ENCODE assay signal across 25 mouse cellular contexts in the genomic region with DNA sequence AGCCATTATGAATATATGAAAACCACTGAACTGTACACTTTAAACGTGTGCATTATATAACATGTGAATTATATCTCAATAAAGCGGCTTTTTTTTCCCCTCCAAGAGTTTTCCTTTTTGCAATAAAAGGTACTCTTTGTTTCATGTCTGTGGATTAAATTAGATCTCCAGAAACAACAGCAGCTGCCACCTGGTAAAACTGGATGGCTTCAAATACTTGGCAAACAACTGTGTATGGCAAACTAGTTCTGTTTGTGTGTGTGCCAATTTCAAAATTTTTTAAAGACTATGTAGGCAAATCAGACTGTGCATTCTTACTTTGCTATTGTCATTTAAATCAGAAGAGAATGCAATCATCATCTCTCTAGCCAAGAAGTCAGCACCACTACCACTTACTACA. TPM values are rescaled to one million over a fixed set of nuclear protein-coding genes. Genes with fewer than 3 reads are reported as not detected.
DNase-seq lines count a peak whose midpoint lies in the region; ATAC-seq and TF ChIP-seq lines count a peak whose summit lies in the region.
"Had no signal": no experiment of that assay in that cellular context is flagged by ENCODE, and none has a peak within 500 bp of the region (broad histone marks: within the 10 kb centered on the region; RNA-seq: fewer than 3 reads in every experiment).

No protein-coding gene starts in this region.

- WGBS in forebrain, postnatal 0 days = 66% methylated on average over 2 of the region's 2 CpGs
- WGBS in forebrain, embryonic 10.5 days = 87% methylated on average over 2 of the region's 2 CpGs

- H3K27ac ChIP-seq in forebrain, postnatal 0 days (ENCODE audit: low read depth, low read length) = no peak overlapping the region
- H3K27ac ChIP-seq in forebrain, embryonic 10.5 days = no peak overlapping the region
- H3K27ac ChIP-seq in layer of hippocampus, adult 2 months = peak overlapping the region; percentile 66
- H3K27ac ChIP-seq: embryonic facial prominence, embryonic 12.5 days; forebrain, embryonic 15.5 days; gastrocnemius, adult 2 months; heart, embryonic 13.5 days; hindbrain, embryonic 12.5 days had no signal

- DNase-seq in forebrain, postnatal 0 days = peak; percentile 34
- DNase-seq in forebrain, embryonic 10.5 days (ENCODE audit: extremely low spot score, low spot score) = no peak
- peak in 1 of 2 experiments; percentile 51 for DNase-seq in layer of hippocampus, adult 2 months (ENCODE audit: low spot score in 2 of 2)
- DNase-seq in layer of hippocampus, adult 8-10 months (ENCODE audit: low spot score in 2 of 2) = no peak
- DNase-seq in brain, adult 2 months (ENCODE audit: low read depth, low spot score) = peak; percentile 60
- DNase-seq: adrenal gland, adult 2 months; adrenal gland, postnatal 25 days; cerebellum, adult 11 months; cerebellum, adult 8-10 months; cerebellum, postnatal 14 days; embryo, embryonic 11 days; gastrocnemius, adult 2 months; gastrocnemius, postnatal 25 days; heart, postnatal 4 days had no signal

- TF ChIP-seq CTCF in forebrain, postnatal 0 days (IDR thresholded peaks at IDR 0.05; ENCODE audit: low read depth) = no peak
- TF ChIP-seq CTCF in layer of hippocampus, adult 2 months (conservative IDR thresholded peaks at IDR 0.05) = no peak

- no peaks in the 10 kb centered on the region for H3K36me3 ChIP-seq in forebrain, postnatal 0 days (ENCODE audit: insufficient read depth)
- peaks cover 26% of the 10 kb centered on the region for H3K36me3 ChIP-seq in forebrain, embryonic 10.5 days (replicated peaks)
- H3K36me3 ChIP-seq in myocyte (ENCODE audit: control insufficient read depth, insufficient read depth) = no peaks in the 10 kb centered on the region
- H3K36me3 ChIP-seq: forebrain, embryonic 15.5 days had no signal

- no peak overlapping the region for H3K4me3 ChIP-seq in forebrain, postnatal 0 days (ENCODE audit: low read depth, low read length)
- H3K4me3 ChIP-seq in forebrain, embryonic 10.5 days = no peak overlapping the region
- H3K4me3 ChIP-seq in layer of hippocampus, adult 2 months = no peak overlapping the region
- no peak overlapping the region for H3K4me3 ChIP-seq in myocyte
- H3K4me3 ChIP-seq: embryonic facial prominence, embryonic 12.5 days; forebrain, embryonic 15.5 days; gastrocnemius, adult 2 months; heart, embryonic 13.5 days; hindbrain, embryonic 12.5 days had no signal

- no peaks in the 10 kb centered on the region for H3K79me2 ChIP-seq in myocyte (ENCODE audit: control insufficient read depth, insufficient read depth)

- no peak overlapping the region for H3K9ac ChIP-seq in forebrain, postnatal 0 days
- H3K9ac ChIP-seq: embryonic facial prominence, embryonic 12.5 days; forebrain, embryonic 15.5 days; heart, embryonic 13.5 days; hindbrain, embryonic 12.5 days had no signal

- no peak overlapping the region for H3ac ChIP-seq in myocyte (ENCODE audit: control insufficient read depth, insufficient read length)

- no peaks in the 10 kb centered on the region for H3K4me1 ChIP-seq in forebrain, postnatal 0 days (ENCODE audit: insufficient read depth)
- peaks cover 2% of the 10 kb centered on the region for H3K4me1 ChIP-seq in forebrain, embryonic 10.5 days
- H3K4me1 ChIP-seq: embryonic facial prominence, embryonic 12.5 days; hindbrain, embryonic 12.5 days had no signal

- H3K4me2 ChIP-seq in forebrain, postnatal 0 days (ENCODE audit: low read depth) = no peak overlapping the region
- H3K4me2 ChIP-seq in myocyte (ENCODE audit: low read depth) = peak overlapping the region; percentile 16
- H3K4me2 ChIP-seq: embryonic facial prominence, embryonic 12.5 days; forebrain, embryonic 15.5 days; heart, embryonic 13.5 days; hindbrain, embryonic 12.5 days had no signal

- H3K9me3 ChIP-seq in forebrain, postnatal 0 days (ENCODE audit: low read length) = no peaks in the 10 kb centered on the region
- H3K9me3 ChIP-seq in forebrain, embryonic 10.5 days = no peaks in the 10 kb centered on the region
- H3K9me3 ChIP-seq: embryonic facial prominence, embryonic 12.5 days; forebrain, embryonic 15.5 days; heart, embryonic 13.5 days; hindbrain, embryonic 12.5 days had no signal

- H3K27me3 ChIP-seq in forebrain, postnatal 0 days (ENCODE audit: insufficient read depth, low read length) = no peaks in the 10 kb centered on the region
- no peaks in the 10 kb centered on the region for H3K27me3 ChIP-seq in forebrain, embryonic 10.5 days (ENCODE audit: poor library complexity, severe bottlenecking)
- no peaks in the 10 kb centered on the region for H3K27me3 ChIP-seq in myocyte (ENCODE audit: control insufficient read depth, insufficient read depth, insufficient read length)
- H3K27me3 ChIP-seq: embryonic facial prominence, embryonic 12.5 days; forebrain, embryonic 15.5 days; heart, embryonic 13.5 days; hindbrain, embryonic 12.5 days had no signal

- no peak for ATAC-seq in forebrain, postnatal 0 days
- ATAC-seq in CD4-positive, CD25-positive, alpha-beta regulatory T cell, adult 4 months = no peak
- ATAC-seq: forebrain, embryonic 15.5 days; hindbrain, embryonic 16.5 days; inflammation-experienced regulatory T-cells, adult 6 months had no signal

- no peak for TF ChIP-seq POLR2A in myocyte (IDR thresholded peaks at IDR 0.05; ENCODE audit: insufficient read length, low read depth)

TF ChIP-seq in myocyte, 11 proteins besides CTCF, POLR2A, EP300 and RAD21:
- TF ChIP-seq POLR2AphosphoS2 (IDR thresholded peaks at IDR 0.05; ENCODE audit: insufficient read length, low read depth) (no peak), TCF3 (IDR thresholded peaks at IDR 0.05; ENCODE audit: insufficient read length, low read depth) (no peak), MAX (IDR thresholded peaks at IDR 0.05; ENCODE audit: low read depth) (no peak), MYOG (IDR thresholded peaks at IDR 0.05; ENCODE audit: control insufficient read depth in 1 of 3, insufficient read depth in 1 of 3, insufficient read length in 2 of 3, low read depth in 2 of 3) (peak in 1 of 3 experiments; percentile 21), REST (IDR thresholded peaks at IDR 0.05; ENCODE audit: insufficient read depth, insufficient read length) (no peak), TCF12 (IDR thresholded peaks at IDR 0.05; ENCODE audit: insufficient read depth, poor library complexity, severe bottlenecking) (no peak), MYOD1 (IDR thresholded peaks at IDR 0.05; ENCODE audit: control insufficient read depth in 1 of 3, insufficient read length in 2 of 3, low read depth in 2 of 3) (no peak)

RNA-seq across cellular contexts. Expression of a gene that starts 19.0 kb away (rescaled TPM):
- 20.5 and 28.9 TPM in 2 replicates for total RNA-seq in forebrain, postnatal 0 days (2014; rRNA removed)
- 3.0 and 4.8 TPM in 2 replicates for polyA plus RNA-seq in forebrain, postnatal 0 days (2015; fragmentation: Nextera tagmentation; extraction: Ambion mirVana)
- 15.4 and 16.5 TPM in 2 replicates for polyA plus RNA-seq in forebrain, embryonic 10.5 days (2016; fragmentation: Nextera tagmentation; extraction: Ambion mirVana)
- total RNA-seq in layer of hippocampus, adult 2 months (2021) = 10 to 100 TPM; 51.4 to 57.1 TPM
- total RNA-seq in layer of hippocampus, adult 8-10 months (2022) = 10 to 100 TPM; 53.4 to 67.8 (median 59.7) TPM
- polyA plus RNA-seq in myocyte (2012; fragmentation: generic; extraction: Trizol) = 2.6 TPM
- polyA plus RNA-seq in CD4-positive, CD25-positive, alpha-beta regulatory T cell, adult 4 months (2017; shearing (Covaris generic)) = 1 to 10 TPM; 2.1 to 2.9 TPM

RNA-seq across cellular contexts. Expression of a gene that starts 34.4 kb away (rescaled TPM):
- 0.15 and 0.57 TPM in 2 replicates for total RNA-seq in forebrain, postnatal 0 days (2014; rRNA removed)
- polyA plus RNA-seq in forebrain, postnatal 0 days (2015; fragmentation: Nextera tagmentation; extraction: Ambion mirVana) = 0.30 and 0.83 TPM in 2 replicates
- 0.12 and 0.15 TPM in 2 replicates for polyA plus RNA-seq in forebrain, embryonic 10.5 days (2016; fragmentation: Nextera tagmentation; extraction: Ambion mirVana)
- total RNA-seq in layer of hippocampus, adult 2 months (2021) = not detected
- 1 to 10 TPM in 2 of 4 experiments, not detected in 2; 1.0 to 1.1 TPM for total RNA-seq in layer of hippocampus, adult 8-10 months (2022)
- polyA plus RNA-seq in myocyte (2012; fragmentation: generic; extraction: Trizol) = 8.6 TPM
- polyA plus RNA-seq in CD4-positive, CD25-positive, alpha-beta regulatory T cell, adult 4 months (2017; shearing (Covaris generic)) = not detected
- total RNA-seq: adrenal gland, adult 2 months; adrenal gland, postnatal 25 days; common myeloid progenitor, adult 5-6 weeks; ES-E14; granulocyte monocyte progenitor cell, adult 5-6 weeks had no signal
- polyA plus RNA-seq: adrenal gland, adult 2 months; forebrain, embryonic 15.5 days; inflammation-experienced regulatory T-cells, adult 6 months had no signal

RNA-seq across cellular contexts. Expression of a gene that starts 46.3 kb away (rescaled TPM):
- total RNA-seq in forebrain, postnatal 0 days (2014; rRNA removed) = 0.15 and 0.24 TPM in 2 replicates
- polyA plus RNA-seq in forebrain, postnatal 0 days (2015; fragmentation: Nextera tagmentation; extraction: Ambion mirVana) = 0.17 and 0.19 TPM in 2 replicates
- 0.22 and 0.25 TPM in 2 replicates for polyA plus RNA-seq in forebrain, embryonic 10.5 days (2016; fragmentation: Nextera tagmentation; extraction: Ambion mirVana)
- under 1 TPM; 0.15 to 0.23 TPM for total RNA-seq in layer of hippocampus, adult 2 months (2021)
- under 1 TPM; 0.19 to 0.54 (median 0.27) TPM for total RNA-seq in layer of hippocampus, adult 8-10 months (2022)
- 165 TPM for polyA plus RNA-seq in myocyte (2012; fragmentation: generic; extraction: Trizol)
- polyA plus RNA-seq in CD4-positive, CD25-positive, alpha-beta regulatory T cell, adult 4 months (2017; shearing (Covaris generic)) = not detected
- polyA plus RNA-seq: inflammation-experienced regulatory T-cells, adult 6 months had no signal

RNA-seq across cellular contexts. Expression of a gene that starts 52.2 kb away (rescaled TPM):
- total RNA-seq in forebrain, postnatal 0 days (2014; rRNA removed) = 65.0 and 86.4 TPM in 2 replicates
- 46.0 and 57.1 TPM in 2 replicates for polyA plus RNA-seq in forebrain, postnatal 0 days (2015; fragmentation: Nextera tagmentation; extraction: Ambion mirVana)
- 101 and 105 TPM in 2 replicates for polyA plus RNA-seq in forebrain, embryonic 10.5 days (2016; fragmentation: Nextera tagmentation; extraction: Ambion mirVana)
- total RNA-seq in layer of hippocampus, adult 2 months (2021) = 100 to 1,000 TPM; 104 to 108 TPM
- 100 to 1,000 TPM; 107 to 130 (median 112) TPM for total RNA-seq in layer of hippocampus, adult 8-10 months (2022)
- 68.6 TPM for polyA plus RNA-seq in myocyte (2012; fragmentation: generic; extraction: Trizol)
- polyA plus RNA-seq in CD4-positive, CD25-positive, alpha-beta regulatory T cell, adult 4 months (2017; shearing (Covaris generic)) = 100 to 1,000 TPM; 120 to 181 TPM

Comparison
In these comparisons a context has a peak if more than half of its experiments do, and no peak if none do; other contexts are left out.
1. DNase-seq: peak in forebrain, postnatal 0 days (single experiment) and brain, adult 2 months (single experiment); none in forebrain, embryonic 10.5 days (single experiment) and layer of hippocampus, adult 8-10 months (0 of 2).
2. RNA of a gene that starts 46.3 kb away (polyA plus RNA-seq): 165 TPM in myocyte (single experiment); 0.22 to 0.25 TPM in forebrain, embryonic 10.5 days, 0.17 to 0.19 TPM in forebrain, postnatal 0 days and not detected in CD4-positive, CD25-positive, alpha-beta regulatory T cell, adult 4 months; every median in the first group is over 100 times any median in the second.